Mouse (Mus musculus): Measurements from ENCODE around the gene Fmo5. TPM values are rescaled to one million over a fixed set of nuclear protein-coding genes. Genes with fewer than 3 reads are reported as not detected.

Gene Fmo5
- polyA plus RNA-seq, 1 experiment from 2014 or later = 2.7 TPM

- DNase-seq (ENCODE audit: low spot score) = no peak
- no peaks in the 10 kb centered on the region; the same call in 1 of the 2 replicates for H3K4me1 ChIP-seq (ENCODE audit: control insufficient read depth, insufficient read depth, low read length)
- H3K27ac ChIP-seq (replicated peaks; ENCODE audit: low read depth, low read length) = no peak overlapping the region
- WGBS = 51% methylated on average over 7 of the region's 7 CpGs
- no peaks in the 10 kb centered on the region for H3K9me3 ChIP-seq (ENCODE audit: control insufficient read depth, low read length)
- H3K4me2 ChIP-seq (ENCODE audit: low read depth, low read length) = no peak overlapping the region
- ATAC-seq (ENCODE audit: low read depth) = no peak
- no peak overlapping the region for H3K9ac ChIP-seq (ENCODE audit: low read depth, low read length)
- no peaks in the 10 kb centered on the region for H3K36me3 ChIP-seq (ENCODE audit: control insufficient read depth, insufficient read depth, low read length)
- H3K4me3 ChIP-seq (ENCODE audit: low read depth, low read length) = no peak overlapping the region
- no peaks in the 10 kb centered on the region for H3K27me3 ChIP-seq (replicated peaks; ENCODE audit: control insufficient read depth, insufficient read depth, low read length)
Measured at GRCm38 (mm10) chr3:97690590-97690989, 62.0 kb downstream of the Fmo5 start.

DNA sequence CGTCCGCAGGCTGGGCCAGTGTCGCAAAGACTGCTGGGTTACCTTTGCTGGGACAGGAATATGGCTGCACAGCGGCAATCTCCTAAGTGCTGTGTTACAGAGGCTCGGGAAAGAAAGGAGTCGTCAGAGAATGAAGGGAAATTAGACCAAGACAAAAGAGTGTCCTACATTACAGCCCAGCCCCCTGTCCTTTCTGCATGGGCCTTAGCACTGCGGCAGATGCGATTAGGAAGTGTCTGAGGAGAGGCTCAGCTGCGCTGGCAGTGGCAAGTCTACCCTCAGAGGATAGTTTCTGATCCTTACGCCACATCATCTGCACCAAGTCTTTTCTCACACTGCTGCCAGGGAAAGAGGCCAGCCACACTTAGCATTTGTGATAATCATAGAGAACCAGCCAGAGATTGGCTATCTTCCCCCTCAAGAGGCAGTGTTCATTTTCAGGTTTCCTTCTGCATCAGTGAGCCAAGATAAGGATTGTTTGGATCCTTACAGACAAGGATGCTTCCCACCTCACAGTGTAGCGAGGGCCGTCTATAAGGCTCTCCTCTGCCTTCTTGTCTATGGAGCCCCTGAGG, 62.9 kb downstream of the Fmo5 start:
- no peaks in the 10 kb centered on the region; the same call in 1 of the 2 replicates for H3K4me1 ChIP-seq (ENCODE audit: control insufficient read depth, insufficient read depth, low read length)
- no peak overlapping the region for H3K9ac ChIP-seq (ENCODE audit: low read depth, low read length)
- H3K9me3 ChIP-seq (ENCODE audit: control insufficient read depth, low read length) = no peaks in the 10 kb centered on the region
- no peak for ATAC-seq (ENCODE audit: low read depth)
- WGBS = 68% methylated on average over 12 of the region's 12 CpGs
- H3K36me3 ChIP-seq (ENCODE audit: control insufficient read depth, insufficient read depth, low read length) = no peaks in the 10 kb centered on the region
- no peak for DNase-seq (ENCODE audit: low spot score)
- no peaks in the 10 kb centered on the region for H3K27me3 ChIP-seq (replicated peaks; ENCODE audit: control insufficient read depth, insufficient read depth, low read length)
- H3K4me3 ChIP-seq (ENCODE audit: low read depth, low read length) = no peak overlapping the region
- H3K27ac ChIP-seq (replicated peaks; ENCODE audit: low read depth, low read length) = no peak overlapping the region
- H3K4me2 ChIP-seq (ENCODE audit: low read depth, low read length) = no peak overlapping the region

DNA sequence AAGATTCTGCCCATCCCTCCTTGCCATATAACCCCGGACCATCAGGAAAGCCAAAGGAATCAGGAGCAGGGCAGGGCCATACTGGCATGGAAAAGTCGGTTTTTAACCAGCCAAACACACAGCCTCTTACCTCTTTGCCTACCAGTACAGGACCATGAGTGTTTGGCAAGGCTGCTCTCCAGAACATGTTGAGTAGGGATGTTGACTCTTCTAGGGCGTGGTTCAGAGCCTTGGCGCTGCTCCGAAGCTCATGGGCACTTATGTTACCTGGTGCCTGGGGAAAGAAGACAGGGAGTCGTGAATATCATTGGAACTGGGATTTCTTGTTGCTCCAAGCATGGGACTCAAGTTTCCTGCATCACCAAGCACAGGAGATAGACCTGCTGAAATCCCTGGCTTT, 65.2 kb downstream of the Fmo5 start:
- Histone ChIP-seq H3K4me1 (ENCODE audit: control insufficient read depth, insufficient read depth, low read length) (no peaks in the 10 kb centered on the region; the same call in 1 of the 2 replicates), H3K36me3 (ENCODE audit: control insufficient read depth, insufficient read depth, low read length) (no peaks in the 10 kb centered on the region), H3K4me3 (ENCODE audit: low read depth, low read length) (no peak overlapping the region), H3K27ac (replicated peaks; ENCODE audit: low read depth, low read length) (no peak overlapping the region), H3K4me2 (ENCODE audit: low read depth, low read length) (no peak overlapping the region), H3K9me3 (ENCODE audit: control insufficient read depth, low read length) (no peaks in the 10 kb centered on the region), H3K27me3 (replicated peaks; ENCODE audit: control insufficient read depth, insufficient read depth, low read length) (no peaks in the 10 kb centered on the region), H3K9ac (ENCODE audit: low read depth, low read length) (no peak overlapping the region)
- no peak for ATAC-seq (ENCODE audit: low read depth)
- no peak for DNase-seq (ENCODE audit: low spot score)
- WGBS = 86% methylated on average over 6 of the region's 6 CpGs

DNA sequence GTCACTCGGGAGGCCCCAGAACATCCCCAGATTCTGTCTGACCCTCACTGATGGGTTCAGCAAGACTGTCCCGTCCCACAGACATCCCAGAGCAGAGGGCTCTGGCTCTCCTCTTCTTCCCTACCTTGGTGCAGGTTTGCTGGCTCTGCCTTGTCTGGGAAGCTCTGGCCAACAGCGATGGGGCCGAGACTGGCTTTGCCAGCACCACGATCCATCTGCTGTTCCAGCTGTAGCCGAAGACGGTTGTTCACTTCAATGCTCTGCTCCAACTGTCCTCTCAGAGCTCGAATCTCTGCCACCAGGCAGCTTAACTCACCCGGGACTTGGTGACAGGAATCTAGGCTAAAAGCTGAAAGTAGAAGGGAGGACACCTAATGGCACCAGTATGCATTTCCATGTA, 68.3 kb downstream of the Fmo5 start:
- Histone ChIP-seq H3K4me2 (ENCODE audit: low read depth, low read length) (no peak overlapping the region), H3K9me3 (ENCODE audit: control insufficient read depth, low read length) (no peaks in the 10 kb centered on the region), H3K27me3 (replicated peaks; ENCODE audit: control insufficient read depth, insufficient read depth, low read length) (no peaks in the 10 kb centered on the region), H3K27ac (replicated peaks; ENCODE audit: low read depth, low read length) (no peak overlapping the region), H3K36me3 (ENCODE audit: control insufficient read depth, insufficient read depth, low read length) (no peaks in the 10 kb centered on the region), H3K4me3 (ENCODE audit: low read depth, low read length) (no peak overlapping the region), H3K4me1 (ENCODE audit: control insufficient read depth, insufficient read depth, low read length) (no peaks in the 10 kb centered on the region), H3K9ac (ENCODE audit: low read depth, low read length) (no peak overlapping the region)
- no peak for DNase-seq (ENCODE audit: low spot score)
- WGBS = 75% methylated on average over 9 of the region's 9 CpGs
- no peak for ATAC-seq (ENCODE audit: low read depth)

DNA sequence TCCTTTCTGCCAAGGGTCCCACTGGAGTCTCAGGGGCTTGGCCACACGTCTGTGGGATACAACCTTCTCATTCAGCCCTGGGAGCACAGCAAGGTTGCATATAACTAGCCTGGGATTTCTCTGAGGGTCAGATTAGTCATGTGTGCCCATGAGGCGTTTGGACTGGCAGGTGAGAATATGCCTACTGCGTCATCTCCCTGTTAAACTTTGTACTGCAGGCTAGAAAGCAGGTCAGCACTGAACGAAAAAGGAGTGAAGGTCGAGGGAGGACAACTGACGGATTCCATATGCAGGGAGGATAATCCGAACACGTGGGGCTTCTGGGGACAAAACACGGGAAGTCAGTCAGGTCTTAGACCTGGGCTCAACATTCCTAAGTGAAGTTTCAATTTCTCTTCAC, 68.7 kb downstream of the Fmo5 start:
- ATAC-seq (ENCODE audit: low read depth) (no peak), DNase-seq (ENCODE audit: low spot score) (no peak)
- WGBS = 59% methylated on average over 9 of the region's 9 CpGs
- no peak overlapping the region for H3K27ac ChIP-seq (replicated peaks; ENCODE audit: low read depth, low read length)
- no peak overlapping the region for H3K4me2 ChIP-seq (ENCODE audit: low read depth, low read length)
- no peaks in the 10 kb centered on the region for H3K9me3 ChIP-seq (ENCODE audit: control insufficient read depth, low read length)
- H3K27me3 ChIP-seq (replicated peaks; ENCODE audit: control insufficient read depth, insufficient read depth, low read length) = no peaks in the 10 kb centered on the region
- H3K9ac ChIP-seq (ENCODE audit: low read depth, low read length) = no peak overlapping the region
- H3K4me3 ChIP-seq (ENCODE audit: low read depth, low read length) = no peak overlapping the region
- no peaks in the 10 kb centered on the region for H3K36me3 ChIP-seq (ENCODE audit: control insufficient read depth, insufficient read depth, low read length)
- no peaks in the 10 kb centered on the region for H3K4me1 ChIP-seq (ENCODE audit: control insufficient read depth, insufficient read depth, low read length)

- DNase-seq (ENCODE audit: low spot score) (no peak), ATAC-seq (ENCODE audit: low read depth) (no peak)
- no peak overlapping the region for H3K9ac ChIP-seq (ENCODE audit: low read depth, low read length)
- H3K4me2 ChIP-seq (ENCODE audit: low read depth, low read length) = no peak overlapping the region
- no peak overlapping the region for H3K4me3 ChIP-seq (ENCODE audit: low read depth, low read length)
- no peaks in the 10 kb centered on the region for H3K9me3 ChIP-seq (ENCODE audit: control insufficient read depth, low read length)
- no peaks in the 10 kb centered on the region for H3K4me1 ChIP-seq (ENCODE audit: control insufficient read depth, insufficient read depth, low read length)
- 76% methylated on average over 3 of the region's 3 CpGs for WGBS
- H3K36me3 ChIP-seq (ENCODE audit: control insufficient read depth, insufficient read depth, low read length) = no peaks in the 10 kb centered on the region
- H3K27ac ChIP-seq (replicated peaks; ENCODE audit: low read depth, low read length) = no peak overlapping the region
- no peaks in the 10 kb centered on the region for H3K27me3 ChIP-seq (replicated peaks; ENCODE audit: control insufficient read depth, insufficient read depth, low read length)
Measured at GRCm38 (mm10) chr3:97699061-97699460, 70.5 kb downstream of the Fmo5 start.

DNA sequence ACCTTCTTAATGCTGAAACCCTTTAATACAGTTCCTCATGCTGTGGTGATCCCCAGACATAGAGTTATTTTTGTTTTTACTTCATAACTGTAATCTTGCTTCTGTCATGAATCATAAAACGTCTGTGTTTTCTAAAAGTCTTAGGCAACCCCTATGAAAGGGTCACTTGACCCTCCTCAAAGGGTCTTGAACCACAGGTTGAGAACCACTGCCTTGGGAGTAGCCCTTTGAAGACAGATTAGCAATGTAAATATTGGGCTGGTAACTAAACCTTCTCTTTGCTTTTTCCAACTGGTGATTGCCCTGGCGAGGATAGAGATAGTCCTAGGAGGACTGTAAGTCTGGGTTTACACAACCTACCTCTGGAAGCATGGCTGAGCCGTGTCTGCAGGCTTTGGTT, 72.6 kb downstream of the Fmo5 start:
- no peak overlapping the region for H3K4me2 ChIP-seq (ENCODE audit: low read depth, low read length)
- DNase-seq (ENCODE audit: low spot score) (no peak), ATAC-seq (ENCODE audit: low read depth) (no peak)
- no peaks in the 10 kb centered on the region for H3K27me3 ChIP-seq (replicated peaks; ENCODE audit: control insufficient read depth, insufficient read depth, low read length)
- H3K4me3 ChIP-seq (ENCODE audit: low read depth, low read length) = no peak overlapping the region
- H3K9me3 ChIP-seq (ENCODE audit: control insufficient read depth, low read length) = no peaks in the 10 kb centered on the region
- 53% methylated on average over 3 of the region's 3 CpGs for WGBS
- H3K27ac ChIP-seq (replicated peaks; ENCODE audit: low read depth, low read length) = no peak overlapping the region
- no peak overlapping the region for H3K9ac ChIP-seq (ENCODE audit: low read depth, low read length)
- no peaks in the 10 kb centered on the region for H3K36me3 ChIP-seq (ENCODE audit: control insufficient read depth, insufficient read depth, low read length)
- H3K4me1 ChIP-seq (ENCODE audit: control insufficient read depth, insufficient read depth, low read length) = no peaks in the 10 kb centered on the region

GRCm38 (mm10) chr3:97702448-97703080, 74.0 kb downstream of the Fmo5 start:
- 91% methylated on average over 11 of the region's 11 CpGs for WGBS
- no peaks in the 10 kb centered on the region for H3K4me1 ChIP-seq (ENCODE audit: control insufficient read depth, insufficient read depth, low read length)

More at GRCm38 (mm10) chr3:97702448-97703080, 74.0 kb downstream of the Fmo5 start:
- Histone ChIP-seq H3K9me3 (ENCODE audit: control insufficient read depth, low read length) (no peaks in the 10 kb centered on the region), H3K27ac (replicated peaks; ENCODE audit: low read depth, low read length) (no peak overlapping the region), H3K4me2 (ENCODE audit: low read depth, low read length) (no peak overlapping the region), H3K36me3 (ENCODE audit: control insufficient read depth, insufficient read depth, low read length) (no peaks in the 10 kb centered on the region), H3K9ac (ENCODE audit: low read depth, low read length) (no peak overlapping the region), H3K4me3 (ENCODE audit: low read depth, low read length) (no peak overlapping the region), H3K27me3 (replicated peaks; ENCODE audit: control insufficient read depth, insufficient read depth, low read length) (no peaks in the 10 kb centered on the region)
- no peak for ATAC-seq (ENCODE audit: low read depth)
- DNase-seq (ENCODE audit: low spot score) = no peak

All from embryonic facial prominence, embryonic 14.5 days (tissue).